Mouse (Mus musculus): ENCODE data around the gene BC030870. TPM values are rescaled to one million over a fixed set of nuclear protein-coding genes. Genes with fewer than 3 reads are reported as not detected.

BC030870 gene
- polyA plus RNA-seq, 1 experiment: not detected

DNA sequence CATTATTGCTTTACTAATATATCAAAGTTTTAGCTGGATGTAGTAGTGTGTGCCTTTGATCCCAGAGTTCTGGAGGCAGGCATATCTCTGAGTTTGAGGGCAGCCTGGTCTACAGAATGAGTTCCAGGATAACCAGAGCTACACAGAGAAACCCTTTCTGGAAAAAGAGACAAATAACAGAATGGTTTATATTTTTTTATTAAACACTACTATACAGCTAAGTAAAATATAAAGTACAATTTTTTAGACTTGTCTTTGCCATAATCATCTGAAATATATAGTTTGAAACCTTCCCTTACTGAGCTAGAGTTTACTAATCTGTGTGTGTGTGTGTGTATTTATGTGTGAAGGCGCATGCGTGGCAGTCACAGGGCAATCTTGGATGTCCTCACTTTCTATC is 54.6 kb downstream of the BC030870 start, which contains the start of gene Gm10663:
TSS of gene Gm10663 (plus strand) at position 301 of the 400 bp plus-strand sequence.
- no peak for DNase-seq (ENCODE audit: low read depth)
- no peak for TF ChIP-seq POLR2A (IDR thresholded peaks at IDR 0.05; ENCODE audit: borderline replicate concordance, extremely low read depth, insufficient read depth, insufficient read length, poor library complexity, severe bottlenecking)
- no peak for TF ChIP-seq CTCF (IDR thresholded peaks at IDR 0.05; ENCODE audit: borderline replicate concordance, extremely low read depth, insufficient read depth, insufficient read length)

DNA sequence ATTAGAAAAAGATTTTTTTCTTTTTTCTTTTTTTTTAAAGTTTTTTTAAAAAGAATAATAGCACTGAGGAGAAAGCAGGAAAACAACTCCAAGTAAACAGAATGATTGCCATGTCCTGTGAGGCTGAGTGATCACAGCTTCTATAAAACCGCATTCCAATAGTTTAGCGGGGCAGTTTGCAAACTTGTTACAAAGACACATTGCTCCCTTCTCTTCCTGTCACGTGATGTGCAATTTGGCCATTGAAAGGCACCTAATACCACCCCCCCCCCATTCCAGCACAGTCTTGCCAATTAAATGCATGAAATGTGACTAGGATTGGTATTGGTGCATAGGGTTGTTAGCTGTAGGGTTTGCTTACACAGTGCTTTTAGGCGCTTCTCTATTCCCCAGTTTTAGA is 58.4 kb downstream of the BC030870 start:
- TF ChIP-seq POLR2A (IDR thresholded peaks at IDR 0.05; ENCODE audit: borderline replicate concordance, extremely low read depth, insufficient read depth, insufficient read length, poor library complexity, severe bottlenecking): no peak
- no peak for TF ChIP-seq CTCF (IDR thresholded peaks at IDR 0.05; ENCODE audit: borderline replicate concordance, extremely low read depth, insufficient read depth, insufficient read length)
- no peak for DNase-seq (ENCODE audit: low read depth)

DNA sequence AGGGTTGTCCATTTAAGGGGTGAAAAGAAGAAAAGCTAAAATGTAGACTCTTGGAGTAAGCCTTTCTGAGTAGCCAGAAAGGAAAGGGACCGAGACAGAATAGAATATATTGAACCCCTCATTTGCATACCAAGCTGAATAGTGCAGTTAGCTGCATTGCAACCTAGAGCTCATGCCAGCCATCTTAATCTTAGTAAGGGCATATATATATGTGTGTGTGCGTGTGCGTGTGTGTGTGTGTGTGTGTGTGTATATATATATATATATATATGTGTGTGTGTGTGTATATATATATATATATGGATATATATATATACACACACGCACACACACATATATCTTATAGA is 60.9 kb downstream of the BC030870 start:
- TF ChIP-seq CTCF (IDR thresholded peaks at IDR 0.05; ENCODE audit: borderline replicate concordance, extremely low read depth, insufficient read depth, insufficient read length) (no peak), POLR2A (IDR thresholded peaks at IDR 0.05; ENCODE audit: borderline replicate concordance, extremely low read depth, insufficient read depth, insufficient read length, poor library complexity, severe bottlenecking) (no peak)
- no peak for DNase-seq (ENCODE audit: low read depth)

DNA sequence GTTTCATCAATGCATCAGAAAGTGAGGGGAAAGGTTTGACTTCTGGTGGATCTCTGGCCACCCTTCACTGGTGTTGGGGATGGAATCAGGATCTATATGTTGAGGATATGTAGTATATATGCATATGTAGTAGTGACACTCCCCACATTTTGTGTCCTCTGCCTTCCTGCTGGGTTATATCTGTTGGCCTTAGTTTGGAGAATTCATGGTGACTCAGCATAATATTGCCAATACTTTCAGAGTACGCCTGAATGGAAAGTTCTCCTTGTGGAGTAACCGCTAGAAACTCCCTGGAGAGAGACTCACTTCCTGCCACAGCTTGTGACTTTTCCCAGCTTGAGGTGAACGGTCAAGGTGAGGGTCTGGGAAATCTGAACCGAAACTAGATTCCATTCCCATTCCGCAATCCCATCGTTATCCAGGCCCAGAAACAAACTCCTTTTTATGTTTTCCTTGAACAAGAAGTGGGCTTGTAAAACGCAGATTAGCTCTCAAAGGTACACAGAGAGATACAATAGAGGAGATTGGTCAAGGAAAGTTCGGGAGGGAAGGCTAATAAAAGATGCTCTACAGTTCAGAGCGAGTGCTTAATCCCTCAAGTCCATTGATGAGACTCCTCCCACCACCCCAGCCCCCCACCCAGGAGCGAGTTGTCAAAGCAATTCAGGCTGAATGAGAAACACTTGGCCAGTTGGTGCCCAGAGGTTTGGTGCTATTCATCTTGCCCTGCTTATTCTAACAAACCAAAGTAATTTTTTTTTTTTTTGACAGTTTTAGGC is 61.5 kb downstream of the BC030870 start:
- TF ChIP-seq CTCF (IDR thresholded peaks at IDR 0.05; ENCODE audit: borderline replicate concordance, extremely low read depth, insufficient read depth, insufficient read length) (no peak), POLR2A (IDR thresholded peaks at IDR 0.05; ENCODE audit: borderline replicate concordance, extremely low read depth, insufficient read depth, insufficient read length, poor library complexity, severe bottlenecking) (no peak)
- DNase-seq (ENCODE audit: low read depth): peak; percentile 78

DNA sequence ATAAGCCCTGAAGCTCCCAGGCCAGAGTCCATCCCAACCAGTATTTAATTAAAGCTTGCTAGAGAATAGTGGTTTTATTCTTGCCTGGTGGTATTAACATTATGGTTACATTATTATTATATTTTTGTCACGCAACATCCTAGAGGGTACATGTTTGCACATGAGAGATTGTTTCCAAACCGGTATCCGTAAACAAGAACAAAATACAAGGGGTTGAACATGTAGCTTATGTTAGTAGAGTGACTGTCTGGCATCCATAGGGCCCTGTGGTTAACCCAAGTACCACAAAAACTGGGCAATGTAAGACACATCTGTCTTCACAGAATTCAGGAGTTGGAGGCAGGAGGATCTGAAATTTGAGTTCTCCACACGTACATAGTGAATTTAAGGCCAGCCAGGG is 62.3 kb downstream of the BC030870 start:
- no peak for DNase-seq (ENCODE audit: low read depth)
- TF ChIP-seq CTCF (IDR thresholded peaks at IDR 0.05; ENCODE audit: borderline replicate concordance, extremely low read depth, insufficient read depth, insufficient read length) (no peak), POLR2A (IDR thresholded peaks at IDR 0.05; ENCODE audit: borderline replicate concordance, extremely low read depth, insufficient read depth, insufficient read length, poor library complexity, severe bottlenecking) (no peak)

DNA sequence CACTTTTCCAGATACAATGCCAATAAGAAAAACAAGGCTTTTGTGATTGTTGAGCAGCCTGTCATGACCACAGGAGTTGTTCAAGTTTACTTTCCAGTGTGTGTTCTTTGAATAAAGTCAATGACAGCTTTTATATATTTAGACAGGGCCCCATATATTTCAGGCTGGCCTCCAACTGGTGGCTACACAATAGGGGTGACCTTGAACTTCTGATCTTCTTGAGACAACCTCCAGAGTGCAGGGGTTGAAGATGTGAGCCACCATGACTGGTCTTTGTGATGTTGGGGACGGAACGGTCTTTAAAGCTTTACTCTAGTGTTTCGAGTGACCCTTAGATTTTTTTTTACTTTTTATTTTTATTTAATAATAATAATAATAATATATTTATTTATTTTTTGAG is 63.7 kb downstream of the BC030870 start:
- TF ChIP-seq POLR2A (IDR thresholded peaks at IDR 0.05; ENCODE audit: borderline replicate concordance, extremely low read depth, insufficient read depth, insufficient read length, poor library complexity, severe bottlenecking) (no peak), CTCF (IDR thresholded peaks at IDR 0.05; ENCODE audit: borderline replicate concordance, extremely low read depth, insufficient read depth, insufficient read length) (no peak)
- DNase-seq (ENCODE audit: low read depth): no peak

DNA sequence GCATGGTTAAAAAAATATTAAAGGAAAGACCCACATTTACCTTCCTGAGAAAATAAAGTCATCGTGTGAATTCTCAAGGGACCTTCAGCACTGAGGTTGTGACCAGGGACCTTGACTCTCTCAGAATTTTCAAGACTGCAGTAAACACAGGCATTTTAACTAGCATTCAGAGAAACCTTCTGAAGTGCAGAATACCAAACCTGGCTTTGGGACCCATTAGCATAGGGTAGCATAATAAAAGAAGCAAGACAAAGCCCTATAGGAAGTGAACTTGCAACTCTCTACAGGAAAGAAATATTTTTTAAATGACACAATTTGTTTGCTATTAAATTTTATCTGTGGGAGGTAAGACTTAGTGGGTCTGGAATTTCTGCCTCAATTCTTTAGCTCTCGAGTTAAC is 65.3 kb downstream of the BC030870 start:
- DNase-seq (ENCODE audit: low read depth): no peak
- TF ChIP-seq CTCF (IDR thresholded peaks at IDR 0.05; ENCODE audit: borderline replicate concordance, extremely low read depth, insufficient read depth, insufficient read length) (no peak), POLR2A (IDR thresholded peaks at IDR 0.05; ENCODE audit: borderline replicate concordance, extremely low read depth, insufficient read depth, insufficient read length, poor library complexity, severe bottlenecking) (no peak)

DNA sequence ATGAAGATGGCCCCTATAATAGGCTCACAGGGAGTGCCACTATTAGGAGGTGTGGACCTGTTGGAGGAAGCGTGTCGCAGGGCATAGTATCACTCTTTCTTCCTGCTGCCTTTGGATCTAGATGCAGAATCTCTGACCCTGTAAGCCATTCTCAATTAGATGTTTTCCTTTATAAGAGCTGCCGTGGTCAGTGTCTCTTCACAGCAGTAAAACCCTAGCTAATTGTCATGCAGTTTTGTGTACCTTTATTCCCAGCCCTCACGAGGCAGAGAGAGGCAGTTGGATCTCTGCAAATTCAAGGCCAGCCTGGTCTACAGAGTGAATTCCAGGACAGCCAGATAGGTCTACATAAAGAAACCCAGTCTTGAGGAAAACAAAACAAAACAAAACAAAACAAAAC is 67.2 kb downstream of the BC030870 start:
- TF ChIP-seq POLR2A (IDR thresholded peaks at IDR 0.05; ENCODE audit: borderline replicate concordance, extremely low read depth, insufficient read depth, insufficient read length, poor library complexity, severe bottlenecking) (no peak), CTCF (IDR thresholded peaks at IDR 0.05; ENCODE audit: borderline replicate concordance, extremely low read depth, insufficient read depth, insufficient read length) (no peak)

DNA sequence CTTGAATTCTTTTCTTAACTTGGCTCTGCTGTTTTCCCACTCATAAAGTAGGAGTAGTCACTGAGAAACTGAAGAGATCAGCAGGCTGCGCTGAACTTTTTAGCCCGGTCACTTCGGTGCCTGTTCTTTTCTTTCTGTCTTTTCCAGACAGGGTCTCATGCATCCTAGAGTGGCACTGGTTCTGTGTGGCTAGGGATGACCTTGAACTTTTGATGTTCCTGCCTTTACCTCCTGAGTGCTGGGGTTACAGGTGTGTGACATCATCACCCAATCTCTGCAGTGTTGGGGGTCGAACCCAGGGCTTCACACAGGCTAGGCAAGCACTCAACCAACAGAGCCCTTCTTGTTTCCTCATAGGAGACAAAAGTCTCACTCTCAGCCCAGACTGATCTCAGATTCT is 72.6 kb downstream of the BC030870 start:
- DNase-seq (ENCODE audit: low read depth): no peak
- TF ChIP-seq CTCF (IDR thresholded peaks at IDR 0.05; ENCODE audit: borderline replicate concordance, extremely low read depth, insufficient read depth, insufficient read length) (no peak), POLR2A (IDR thresholded peaks at IDR 0.05; ENCODE audit: borderline replicate concordance, extremely low read depth, insufficient read depth, insufficient read length, poor library complexity, severe bottlenecking) (no peak)

More for the DNA sequence above, 67.2 kb downstream of the BC030870 start:
- DNase-seq (ENCODE audit: low read depth): no peak

DNA sequence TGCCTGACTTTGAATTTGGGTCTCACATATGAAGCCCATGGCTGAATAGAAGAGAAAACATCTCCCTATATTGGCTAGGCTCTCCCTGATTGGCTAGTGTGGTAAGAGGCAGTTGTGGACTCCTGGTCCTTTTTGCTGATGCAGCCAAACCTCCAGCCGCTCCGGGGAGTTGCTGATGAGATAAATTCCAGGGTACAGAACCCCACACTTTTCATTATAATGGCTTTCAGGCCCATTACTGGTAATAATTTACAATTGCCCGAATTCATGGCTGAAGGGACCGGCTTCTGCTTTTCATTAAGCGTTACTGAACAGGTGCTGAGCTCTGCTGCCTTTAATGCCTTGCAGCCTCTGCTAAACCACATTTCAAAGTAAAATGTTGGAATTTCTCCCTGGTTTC is 75.4 kb downstream of the BC030870 start:
- no peak for DNase-seq (ENCODE audit: low read depth)
- TF ChIP-seq CTCF (IDR thresholded peaks at IDR 0.05; ENCODE audit: borderline replicate concordance, extremely low read depth, insufficient read depth, insufficient read length): no peak
- no peak for TF ChIP-seq POLR2A (IDR thresholded peaks at IDR 0.05; ENCODE audit: borderline replicate concordance, extremely low read depth, insufficient read depth, insufficient read length, poor library complexity, severe bottlenecking)

DNA sequence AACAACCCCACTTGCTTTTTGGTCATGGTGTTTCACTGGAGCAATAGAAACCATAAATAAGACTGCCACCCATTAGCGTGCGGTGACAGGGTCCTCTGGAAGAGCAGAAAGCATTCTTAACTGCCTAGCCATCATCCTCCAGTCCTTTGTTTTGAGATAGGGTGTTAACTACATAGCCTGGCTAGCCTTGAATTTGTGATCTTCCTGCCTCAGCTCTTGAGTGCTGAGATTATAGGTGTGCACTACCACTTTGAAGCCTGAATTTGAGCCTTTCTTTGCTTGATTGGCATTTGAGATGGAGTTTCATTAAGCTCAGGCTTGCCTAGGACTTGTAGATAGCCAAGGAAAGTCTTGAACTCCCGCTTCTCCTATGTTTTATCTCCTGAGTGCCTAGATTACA is 75.8 kb downstream of the BC030870 start:
- no peak for DNase-seq (ENCODE audit: low read depth)
- no peak for TF ChIP-seq CTCF (IDR thresholded peaks at IDR 0.05; ENCODE audit: borderline replicate concordance, extremely low read depth, insufficient read depth, insufficient read length)
- no peak for TF ChIP-seq POLR2A (IDR thresholded peaks at IDR 0.05; ENCODE audit: borderline replicate concordance, extremely low read depth, insufficient read depth, insufficient read length, poor library complexity, severe bottlenecking)

DNA sequence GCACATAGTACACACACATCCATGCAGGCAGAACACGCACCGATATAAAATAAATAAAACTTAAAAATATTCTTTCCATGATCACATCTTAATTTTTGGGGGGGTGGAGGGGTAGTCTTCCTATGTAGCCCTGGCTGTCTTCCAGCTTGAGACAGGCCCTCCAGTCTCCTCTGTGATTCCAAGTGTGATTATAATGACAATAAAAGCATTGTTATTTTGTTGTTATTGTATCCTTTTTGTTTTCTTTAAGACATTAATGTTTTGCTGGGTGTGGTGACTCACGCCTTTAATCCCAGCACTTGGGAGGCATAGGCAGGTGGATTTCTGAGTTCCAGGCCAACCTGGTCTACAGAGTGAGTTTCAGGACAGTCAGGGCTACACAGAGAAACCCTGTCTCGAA is 81.6 kb downstream of the BC030870 start:
- DNase-seq (ENCODE audit: low read depth): no peak
- TF ChIP-seq POLR2A (IDR thresholded peaks at IDR 0.05; ENCODE audit: borderline replicate concordance, extremely low read depth, insufficient read depth, insufficient read length, poor library complexity, severe bottlenecking): no peak
- no peak for TF ChIP-seq CTCF (IDR thresholded peaks at IDR 0.05; ENCODE audit: borderline replicate concordance, extremely low read depth, insufficient read depth, insufficient read length)
